Mouse (Mus musculus): ENCODE results near the gene Atp1a3. TPM values are rescaled to one million over a fixed set of nuclear protein-coding genes. Genes with fewer than 3 reads are reported as not detected.
"Not testable (repeated sequence)": the region's sequence is repeated elsewhere in the genome, so short reads cannot be mapped to it uniquely, and the experiment has no call there.

Atp1a3 gene
- polyA plus RNA-seq (2015; fragmentation: Nextera tagmentation; extraction: Ambion mirVana) = 538 and 586 TPM in 2 replicates

GRCm38 (mm10) chr7:25005421-25006065 lies at the start of gene Atp1a3:
Gene Atp1a3 (minus strand): TSS chr7:25005958.
- Histone ChIP-seq H3K9ac (replicated peaks) (peak within 1 kb of the TSS; percentile 83), H3K4me2 (peak within 1 kb of the TSS; percentile 57), H3K27ac (replicated peaks) (peak within 1 kb of the TSS; percentile 95), H3K36me3 (peaks cover 6% of the 10 kb centered on the region), H3K9me3 (replicated peaks) (no peaks in the 10 kb centered on the region), H3K4me1 (peaks cover 75% of the 10 kb centered on the region), H3K27me3 (replicated peaks) (no peaks in the 10 kb centered on the region), H3K4me3 (replicated peaks) (peak within 1 kb of the TSS; percentile 78)
- peak; percentile 85 for ATAC-seq (ENCODE audit: low FRiP score)
- WGBS = under 1% methylated on average over 53 of the region's 54 CpGs

DNA sequence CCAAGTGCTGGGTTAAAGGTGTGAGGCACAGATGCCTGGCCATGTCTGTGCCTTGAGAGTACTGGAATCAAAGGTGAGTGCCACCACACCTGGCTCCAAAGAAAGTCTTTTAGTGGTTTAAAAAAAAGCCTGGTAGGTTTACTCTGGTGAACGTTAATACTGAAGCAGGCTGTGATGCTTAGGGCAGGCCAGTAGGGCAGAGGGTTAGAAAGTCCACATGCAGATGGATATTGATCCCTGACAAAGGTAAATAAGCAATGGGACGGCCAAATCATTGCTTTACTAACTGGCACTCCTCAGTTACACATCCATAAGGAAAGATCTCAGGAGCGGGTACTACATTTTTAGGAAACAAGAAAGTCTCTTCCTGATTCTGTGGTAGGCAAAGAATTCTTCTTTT lies 46.8 kb upstream of the Atp1a3 start:
- Histone ChIP-seq H3K4me3 (replicated peaks) (no peak overlapping the region), H3K27me3 (replicated peaks) (no peaks in the 10 kb centered on the region), H3K9me3 (replicated peaks) (no peaks in the 10 kb centered on the region), H3K9ac (replicated peaks) (no peak overlapping the region), H3K4me1 (no peaks in the 10 kb centered on the region), H3K36me3 (peaks cover 83% of the 10 kb centered on the region), H3K4me2 (no peak overlapping the region), H3K27ac (replicated peaks) (no peak overlapping the region)
- no peak for ATAC-seq (ENCODE audit: low FRiP score)
- 92% methylated on average over 3 of the region's 3 CpGs for WGBS

- Histone ChIP-seq H3K9me3 (replicated peaks) (no peaks in the 10 kb centered on the region), H3K36me3 (peaks cover 81% of the 10 kb centered on the region), H3K27me3 (replicated peaks) (no peaks in the 10 kb centered on the region), H3K4me3 (replicated peaks) (no peak overlapping the region), H3K27ac (replicated peaks) (no peak overlapping the region), H3K9ac (replicated peaks) (no peak overlapping the region), H3K4me2 (no peak overlapping the region), H3K4me1 (no peaks in the 10 kb centered on the region)
- no peak for ATAC-seq (ENCODE audit: low FRiP score)
- 84% methylated on average over 16 of the region's 16 CpGs for WGBS
Measured at GRCm38 (mm10) chr7:25049295-25049930, 43.7 kb upstream of the Atp1a3 start.

- H3K4me3 ChIP-seq (replicated peaks) = no peak overlapping the region
- no peak for ATAC-seq (ENCODE audit: low FRiP score)
- H3K4me2 ChIP-seq = no peak overlapping the region
- H3K9me3 ChIP-seq (replicated peaks) = no peaks in the 10 kb centered on the region
- H3K27me3 ChIP-seq (replicated peaks) = no peaks in the 10 kb centered on the region
- H3K4me1 ChIP-seq = no peaks in the 10 kb centered on the region
- no peak overlapping the region; the same call in 1 of the 2 replicates for H3K27ac ChIP-seq (replicated peaks)
- peaks cover 85% of the 10 kb centered on the region for H3K36me3 ChIP-seq
- 74% methylated on average over 8 of the region's 8 CpGs for WGBS
- no peak overlapping the region for H3K9ac ChIP-seq (replicated peaks)
Measured at GRCm38 (mm10) chr7:25047363-25047762, 41.6 kb upstream of the Atp1a3 start.

DNA sequence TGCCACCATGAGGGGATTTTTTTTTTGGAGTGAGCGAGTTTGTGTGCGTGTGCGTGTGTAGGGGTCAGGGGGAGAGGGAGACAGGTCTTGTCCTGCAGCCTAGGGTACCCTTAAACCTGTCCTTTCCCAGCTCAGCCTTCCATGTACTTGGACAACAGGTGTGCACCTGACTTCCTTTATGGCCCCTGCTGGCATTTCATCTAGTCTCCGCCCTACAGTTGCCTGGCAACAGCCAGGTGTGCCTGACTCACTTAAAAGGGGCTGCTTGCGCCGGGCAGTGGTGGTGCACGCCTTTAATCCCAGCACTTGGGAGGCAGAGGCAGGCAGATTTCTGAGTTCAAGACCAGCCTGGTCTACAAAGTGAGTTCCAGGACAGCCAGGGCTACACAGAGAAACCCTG lies 38.8 kb upstream of the Atp1a3 start:
- not testable (repeated sequence) for H3K4me1 ChIP-seq; H3K9me3 ChIP-seq (replicated peaks); H3K27me3 ChIP-seq (replicated peaks); H3K9ac ChIP-seq (replicated peaks); H3K27ac ChIP-seq (replicated peaks); ATAC-seq (ENCODE audit: low FRiP score); H3K4me3 ChIP-seq (replicated peaks); H3K4me2 ChIP-seq
- H3K36me3 ChIP-seq = peaks cover 93% of the 10 kb centered on the region
- WGBS = 96% methylated on average over 7 of the region's 7 CpGs

DNA sequence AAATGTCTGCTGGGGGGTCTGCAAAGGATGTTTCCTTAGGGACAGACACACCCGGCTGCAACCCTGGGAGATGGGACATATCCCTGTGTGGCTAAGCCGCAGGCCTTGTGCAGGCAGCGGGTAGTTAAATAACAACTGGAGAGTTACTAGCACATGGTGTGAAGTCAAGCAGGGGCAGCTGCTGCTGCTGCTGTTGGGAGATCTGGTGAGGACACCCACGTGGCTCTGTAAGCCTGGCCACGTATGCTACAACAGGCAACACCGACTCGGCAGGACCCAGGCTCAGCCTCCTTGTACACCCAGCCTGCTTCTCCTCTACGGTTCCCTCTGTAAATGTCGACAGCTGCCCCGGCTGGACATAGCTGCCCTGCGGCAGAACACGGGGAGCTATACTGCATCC lies 36.2 kb upstream of the Atp1a3 start:
- H3K4me3 ChIP-seq (replicated peaks) = no peak overlapping the region
- 94% methylated on average over 12 of the region's 12 CpGs for WGBS
- no peaks in the 10 kb centered on the region for H3K9me3 ChIP-seq (replicated peaks)
- H3K36me3 ChIP-seq = peaks cover 89% of the 10 kb centered on the region
- no peak for ATAC-seq (ENCODE audit: low FRiP score)
- no peak overlapping the region for H3K9ac ChIP-seq (replicated peaks)
- H3K27me3 ChIP-seq (replicated peaks) = no peaks in the 10 kb centered on the region
- H3K4me2 ChIP-seq = no peak overlapping the region
- no peak overlapping the region for H3K27ac ChIP-seq (replicated peaks)
- no peaks in the 10 kb centered on the region for H3K4me1 ChIP-seq

GRCm38 (mm10) chr7:25035916-25036315 lies 30.2 kb upstream of the Atp1a3 start:
- Histone ChIP-seq H3K9ac (replicated peaks) (no peak overlapping the region), H3K36me3 (peaks cover 77% of the 10 kb centered on the region), H3K4me3 (replicated peaks) (no peak overlapping the region), H3K27me3 (replicated peaks) (no peaks in the 10 kb centered on the region), H3K27ac (replicated peaks) (no peak overlapping the region), H3K4me2 (no peak overlapping the region), H3K4me1 (no peaks in the 10 kb centered on the region), H3K9me3 (replicated peaks) (no peaks in the 10 kb centered on the region)
- no peak for ATAC-seq (ENCODE audit: low FRiP score)
- WGBS = 55% methylated on average over 7 of the region's 7 CpGs

DNA sequence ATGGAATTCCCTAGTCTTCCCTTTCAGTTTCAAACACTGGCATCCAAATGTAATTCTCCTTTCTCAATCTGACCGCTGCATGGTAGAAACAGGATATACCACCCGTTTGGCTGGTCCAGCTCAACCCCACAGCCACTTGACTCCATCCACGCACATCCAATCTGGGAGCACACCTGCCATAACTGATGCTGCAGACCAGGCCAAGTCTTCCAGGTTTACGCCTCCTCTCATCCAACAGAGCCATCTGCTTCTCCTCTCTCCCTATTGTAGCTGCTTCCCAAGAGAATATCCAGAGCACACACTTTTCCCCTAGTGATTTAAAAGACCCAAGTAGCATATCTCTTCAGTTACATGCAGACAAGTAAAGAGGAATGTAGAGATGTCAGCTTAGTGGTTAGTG lies 29.0 kb upstream of the Atp1a3 start:
- peaks cover 67% of the 10 kb centered on the region for H3K36me3 ChIP-seq
- WGBS = 81% methylated on average over 4 of the region's 4 CpGs

DNA sequence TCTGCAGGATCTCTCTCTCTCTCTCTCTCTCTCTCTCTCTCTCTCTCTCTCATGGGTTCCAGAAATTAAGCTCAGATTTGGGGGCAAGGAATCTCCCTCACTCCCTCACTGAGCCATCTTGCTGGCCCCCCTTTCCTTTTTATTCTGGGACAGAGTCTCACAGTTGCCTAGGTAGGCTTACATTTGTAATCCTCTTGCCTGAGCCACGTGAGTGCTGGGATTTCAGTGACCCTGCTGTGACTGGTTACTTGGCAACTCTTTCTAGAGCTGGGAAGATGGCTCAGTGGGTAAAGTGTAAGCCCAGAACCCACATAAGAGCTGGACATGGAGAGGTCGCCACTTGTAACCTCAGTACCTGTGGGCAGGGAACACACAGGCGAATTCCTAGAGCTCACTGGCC lies 25.8 kb upstream of the Atp1a3 start:
- ATAC-seq (ENCODE audit: low FRiP score) = no peak
- Histone ChIP-seq H3K9ac (replicated peaks) (no peak overlapping the region), H3K4me3 (replicated peaks) (no peak overlapping the region), H3K27me3 (replicated peaks) (no peaks in the 10 kb centered on the region), H3K9me3 (replicated peaks) (no peaks in the 10 kb centered on the region), H3K36me3 (peaks cover 64% of the 10 kb centered on the region), H3K4me1 (peaks cover 3% of the 10 kb centered on the region; the same call in 1 of the 2 replicates), H3K27ac (replicated peaks) (no peak overlapping the region), H3K4me2 (no peak overlapping the region)
- WGBS = 72% methylated on average over 3 of the region's 3 CpGs

More for the DNA sequence above, 29.0 kb upstream of the Atp1a3 start:
- no peak for ATAC-seq (ENCODE audit: low FRiP score)
- no peaks in the 10 kb centered on the region for H3K9me3 ChIP-seq (replicated peaks)
- no peak overlapping the region for H3K4me3 ChIP-seq (replicated peaks)
- peaks cover 3% of the 10 kb centered on the region; the same call in 1 of the 2 replicates for H3K4me1 ChIP-seq
- H3K9ac ChIP-seq (replicated peaks) = no peak overlapping the region
- no peak overlapping the region for H3K27ac ChIP-seq (replicated peaks)
- H3K4me2 ChIP-seq = no peak overlapping the region
- H3K27me3 ChIP-seq (replicated peaks) = no peaks in the 10 kb centered on the region

DNA sequence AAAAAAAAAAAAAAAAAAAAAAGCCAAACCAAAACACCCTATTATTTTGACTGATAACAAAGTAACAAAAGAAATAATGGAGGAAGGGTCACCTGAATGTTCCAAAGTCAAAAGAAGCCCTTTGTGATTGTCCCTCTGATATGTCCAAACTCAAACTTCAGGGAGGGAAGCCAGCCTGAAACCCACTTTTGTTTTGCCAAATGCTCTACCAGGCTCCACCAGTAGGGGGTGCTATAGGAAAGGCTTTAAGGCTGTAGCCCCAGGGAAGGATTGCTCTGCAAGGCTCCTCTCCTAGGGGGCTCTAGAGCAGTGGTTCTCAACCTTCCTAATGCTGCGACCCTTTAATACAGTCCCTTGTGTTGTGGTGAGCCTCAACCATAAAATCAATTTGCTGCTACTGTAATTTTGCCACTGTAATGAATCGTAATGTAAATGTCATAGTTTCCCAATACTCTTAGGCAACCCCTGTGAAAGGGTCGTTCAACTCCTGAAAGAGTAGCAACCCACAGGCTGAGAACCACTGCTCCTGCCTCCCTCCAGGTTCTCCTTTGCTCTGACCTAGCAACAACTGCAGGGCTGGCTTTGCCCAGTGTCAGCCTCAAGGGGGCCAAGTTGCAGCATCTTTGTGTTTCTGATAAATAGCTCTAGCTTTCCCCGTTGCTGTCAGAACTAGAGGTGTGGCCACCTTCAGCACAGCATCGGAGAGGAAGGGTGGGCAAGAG lies 24.4 kb upstream of the Atp1a3 start:
- Histone ChIP-seq H3K9me3 (replicated peaks) (no peaks in the 10 kb centered on the region), H3K4me1 (peaks cover 3% of the 10 kb centered on the region; the same call in 1 of the 2 replicates), H3K4me2 (no peak overlapping the region), H3K27me3 (replicated peaks) (no peaks in the 10 kb centered on the region), H3K27ac (replicated peaks) (peak overlapping the region; percentile 6), H3K36me3 (peaks cover 61% of the 10 kb centered on the region), H3K4me3 (replicated peaks) (no peak overlapping the region), H3K9ac (replicated peaks) (no peak overlapping the region)
- WGBS = 37% methylated on average over 5 of the region's 5 CpGs
- peak; percentile 19; the same call in 1 of the 2 replicates for ATAC-seq (ENCODE audit: low FRiP score)

DNA sequence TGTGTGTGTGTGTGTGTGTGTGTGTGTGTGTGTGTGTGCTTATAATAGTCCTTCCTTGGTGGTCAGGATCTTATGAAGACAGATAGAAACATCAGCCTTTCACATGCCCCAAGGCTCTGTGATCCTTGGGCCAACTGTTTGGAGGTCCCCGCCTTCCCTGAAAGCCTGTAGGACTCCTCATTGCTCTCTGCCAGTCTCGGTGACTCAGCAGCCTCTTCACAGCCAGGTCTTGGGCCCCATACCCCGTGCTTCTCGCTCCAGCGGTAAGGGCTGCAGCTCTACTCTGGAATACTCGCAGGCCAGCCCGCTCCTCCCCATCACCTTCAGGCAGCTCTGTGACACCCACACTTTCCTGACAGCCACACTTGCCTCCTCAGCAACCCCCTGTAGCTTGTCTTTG lies 20.7 kb upstream of the Atp1a3 start:
- Histone ChIP-seq H3K27me3 (replicated peaks) (no peaks in the 10 kb centered on the region), H3K4me1 (peaks cover 3% of the 10 kb centered on the region; the same call in 1 of the 2 replicates), H3K4me3 (replicated peaks) (no peak overlapping the region), H3K4me2 (no peak overlapping the region), H3K9ac (replicated peaks) (no peak overlapping the region), H3K36me3 (peaks cover 73% of the 10 kb centered on the region), H3K9me3 (replicated peaks) (no peaks in the 10 kb centered on the region), H3K27ac (replicated peaks) (no peak overlapping the region)
- ATAC-seq (ENCODE audit: low FRiP score) = no peak
- 68% methylated on average over 7 of the region's 7 CpGs for WGBS

Data from neural tube, embryonic 15.5 days (tissue).